Mouse (Mus musculus): ENCODE measurements around the gene Mcemp1. TPM values are rescaled to one million over a fixed set of nuclear protein-coding genes. Genes with fewer than 3 reads are reported as not detected.

The Mcemp1 gene
- total RNA-seq (2015) (240 and 256 TPM in 2 replicates), total RNA-seq (2017) (223 and 233 TPM in 2 replicates)

DNA sequence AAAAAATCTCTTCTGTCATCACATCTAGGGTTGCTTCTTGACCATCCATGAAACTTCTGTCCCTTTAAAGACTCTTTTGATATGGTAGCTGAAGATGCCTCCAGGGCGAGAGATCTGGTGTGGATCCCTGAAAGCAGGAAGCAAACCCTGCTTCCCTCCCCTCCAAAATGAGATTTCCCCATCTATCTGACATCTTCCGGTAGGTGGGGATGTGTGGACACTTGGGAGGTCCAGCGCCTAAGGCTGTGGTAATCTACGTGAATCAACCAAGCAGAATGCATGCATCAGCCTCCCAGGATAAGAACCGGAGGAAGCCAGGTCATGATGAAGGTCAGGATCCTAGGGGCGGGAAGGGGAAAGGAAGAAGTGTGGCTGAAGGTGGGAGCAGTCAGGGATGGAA lies at the start of gene Mcemp1:
TSS of gene Mcemp1 (plus strand) at position 248 of the 400 bp plus-strand sequence.
- peak; percentile 48 for ATAC-seq (ENCODE audit: poor library complexity, severe bottlenecking)

DNA sequence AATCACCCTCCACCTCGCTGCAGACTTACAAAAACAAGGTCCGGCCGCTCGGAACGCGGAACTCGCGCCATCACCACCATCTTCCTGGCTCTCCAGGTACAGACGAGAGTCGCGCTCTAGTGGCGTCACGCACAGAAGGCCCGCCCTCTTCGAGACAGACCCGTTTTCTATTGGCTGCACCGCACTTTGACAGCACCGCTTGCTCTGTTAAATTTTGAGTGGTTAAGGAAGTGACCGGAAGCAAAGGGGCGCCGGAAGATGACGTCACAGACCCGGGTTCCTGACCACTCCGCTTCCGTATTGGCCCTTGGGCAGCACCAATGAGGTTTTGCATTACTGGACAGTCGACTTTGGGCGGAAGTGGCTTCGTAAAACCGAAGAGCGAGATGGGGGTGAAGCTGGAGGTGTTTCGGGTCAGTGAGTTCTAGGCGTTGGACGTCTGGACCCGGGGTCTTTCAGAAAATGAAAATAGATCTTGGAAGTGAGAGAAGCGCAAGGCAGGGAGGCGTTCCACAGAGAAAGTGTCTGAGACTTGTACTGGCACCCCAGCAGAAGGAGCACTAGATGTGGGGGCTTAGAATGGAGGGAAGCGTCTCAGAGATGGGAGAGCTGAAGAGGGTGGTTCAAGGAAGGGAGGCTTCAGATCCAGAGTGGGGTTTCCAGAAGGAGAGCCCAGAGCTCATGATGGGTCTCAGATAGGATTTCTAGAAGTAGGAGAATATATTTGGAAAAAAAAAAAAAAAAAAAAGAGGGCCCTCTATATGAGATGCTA lies 44.2 kb upstream of the Mcemp1 start, which contains the start of the genes Xab2 and Pet100:
TSS of gene Xab2 (minus strand) at position 118 of the 772 bp plus-strand sequence.
TSS of gene Pet100 (plus strand) at position 350 of the 772 bp plus-strand sequence.
- peak; percentile 97 for ATAC-seq (ENCODE audit: poor library complexity, severe bottlenecking)

GRCm38 (mm10) chr8:3622119-3622518 lies 43.4 kb upstream of the Mcemp1 start:
- ATAC-seq (ENCODE audit: poor library complexity, severe bottlenecking), result no peak

GRCm38 (mm10) chr8:3625445-3625844 lies 40.1 kb upstream of the Mcemp1 start, which contains the start of gene Pcp2:
TSS of gene Pcp2 (minus strand) at chr8:3625545.
- no peak for ATAC-seq (ENCODE audit: poor library complexity, severe bottlenecking)

GRCm38 (mm10) chr8:3626971-3627370 lies 38.6 kb upstream of the Mcemp1 start:
- no peak for ATAC-seq (ENCODE audit: poor library complexity, severe bottlenecking)

DNA sequence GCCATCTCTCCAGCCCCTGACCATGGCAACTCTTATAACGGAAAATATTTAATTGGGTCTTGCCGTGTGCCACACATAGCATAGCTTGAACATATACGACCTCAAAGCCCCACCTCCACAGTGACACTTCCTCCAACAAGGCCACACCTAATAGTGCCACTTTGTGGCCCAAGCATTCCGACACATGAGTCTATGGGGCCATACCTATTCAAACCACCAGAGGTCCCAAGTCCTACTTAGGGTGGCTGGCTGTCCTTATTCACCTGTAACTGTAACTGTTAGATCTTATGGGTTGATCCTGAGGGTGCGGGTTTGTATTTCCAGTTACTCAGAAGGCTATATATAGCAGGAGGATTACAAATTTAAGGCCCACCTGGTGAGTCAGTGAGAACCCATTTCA lies 37.5 kb upstream of the Mcemp1 start:
- ATAC-seq (ENCODE audit: poor library complexity, severe bottlenecking), result peak; percentile 60

GRCm38 (mm10) chr8:3630647-3631477 lies 34.7 kb upstream of the Mcemp1 start, which contains the start of gene Stxbp2:
TSS of gene Stxbp2 (plus strand) at chr8:3630955.
- ATAC-seq (ENCODE audit: poor library complexity, severe bottlenecking), result peak; percentile 96

GRCm38 (mm10) chr8:3631478-3631875 lies 34.1 kb upstream of the Mcemp1 start:
- peak; percentile 55 for ATAC-seq (ENCODE audit: poor library complexity, severe bottlenecking)

DNA sequence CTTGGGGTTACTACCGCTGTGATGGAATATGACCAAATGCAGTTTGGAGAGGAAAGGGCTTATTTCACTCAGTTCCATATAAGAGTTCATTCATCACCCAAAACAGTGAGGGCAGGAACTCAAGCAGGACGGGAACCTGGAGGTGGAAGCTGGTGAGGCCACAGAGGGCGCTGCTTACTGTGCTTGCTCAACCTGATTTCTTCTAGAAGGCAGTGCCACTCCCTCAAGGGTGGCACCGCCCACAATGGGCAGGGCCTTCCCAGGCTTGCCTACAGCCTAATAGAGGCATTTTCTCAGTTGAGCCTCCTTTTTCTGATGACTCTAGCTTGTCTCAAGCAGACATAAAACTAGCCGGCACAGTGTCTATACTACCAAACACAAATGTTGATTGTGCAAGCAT lies 19.8 kb upstream of the Mcemp1 start:
- ATAC-seq (ENCODE audit: poor library complexity, severe bottlenecking), result peak; percentile 91

DNA sequence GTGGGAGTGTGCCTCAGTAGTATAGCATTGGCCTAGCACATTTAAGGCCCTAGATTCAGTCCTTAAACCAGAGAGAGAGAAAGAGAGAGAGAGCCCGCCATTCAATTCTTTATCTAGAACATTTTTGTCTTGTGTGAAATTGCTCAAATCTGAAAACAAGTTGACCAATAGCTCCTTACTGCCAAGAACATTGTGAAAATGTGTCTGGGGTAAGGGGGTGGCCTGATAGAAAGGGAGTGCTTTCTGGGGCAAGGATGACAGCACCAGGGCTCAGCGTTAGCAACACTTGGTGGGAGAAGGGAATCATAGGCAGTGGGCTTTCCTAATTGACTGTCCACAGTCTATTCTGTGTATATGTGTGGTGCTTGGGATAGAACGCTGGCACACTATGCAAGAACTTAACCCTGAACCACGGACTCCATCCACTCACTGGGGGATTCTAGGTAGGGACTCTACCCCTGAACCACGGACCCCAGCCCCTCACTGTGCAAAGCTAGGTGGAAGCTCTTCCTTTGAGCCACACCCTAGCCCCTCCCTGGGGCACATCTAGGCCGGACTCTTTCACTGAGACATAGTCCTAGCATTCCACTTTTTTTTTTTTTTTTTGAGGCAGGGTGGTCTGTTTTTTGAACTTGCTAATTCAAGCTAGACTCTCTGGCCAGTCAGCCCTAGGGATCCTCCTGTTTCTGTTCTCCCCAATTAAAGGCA lies 18.6 kb upstream of the Mcemp1 start:
- ATAC-seq (ENCODE audit: poor library complexity, severe bottlenecking), result peak; percentile 4; the same call in 1 of the 2 replicates

DNA sequence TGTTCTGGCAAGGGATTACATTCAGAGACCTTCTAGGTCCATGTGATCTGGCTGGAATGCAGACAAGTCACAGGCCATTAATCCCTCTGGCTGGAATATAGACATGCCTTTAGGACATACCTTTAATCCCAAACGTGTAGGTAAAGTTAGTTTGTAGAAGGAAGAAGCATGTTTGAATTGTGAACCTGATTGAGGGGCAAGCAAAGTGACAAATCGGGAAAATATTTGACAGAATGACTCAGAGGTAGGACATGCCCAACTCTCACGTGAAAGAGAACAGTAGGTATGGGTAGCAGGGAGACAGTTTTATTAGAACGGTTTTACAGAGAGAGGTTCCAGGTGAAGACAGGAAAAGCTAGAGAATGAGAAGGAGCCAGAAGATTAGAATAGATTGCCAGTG lies 18.0 kb upstream of the Mcemp1 start:
- no peak for ATAC-seq (ENCODE audit: poor library complexity, severe bottlenecking)

GRCm38 (mm10) chr8:3648268-3648667 lies 17.3 kb upstream of the Mcemp1 start:
- peak; percentile 62 for ATAC-seq (ENCODE audit: poor library complexity, severe bottlenecking)

- peak; percentile 10 for ATAC-seq (ENCODE audit: poor library complexity, severe bottlenecking)
Measured at GRCm38 (mm10) chr8:3648990-3649389, 16.6 kb upstream of the Mcemp1 start.

DNA sequence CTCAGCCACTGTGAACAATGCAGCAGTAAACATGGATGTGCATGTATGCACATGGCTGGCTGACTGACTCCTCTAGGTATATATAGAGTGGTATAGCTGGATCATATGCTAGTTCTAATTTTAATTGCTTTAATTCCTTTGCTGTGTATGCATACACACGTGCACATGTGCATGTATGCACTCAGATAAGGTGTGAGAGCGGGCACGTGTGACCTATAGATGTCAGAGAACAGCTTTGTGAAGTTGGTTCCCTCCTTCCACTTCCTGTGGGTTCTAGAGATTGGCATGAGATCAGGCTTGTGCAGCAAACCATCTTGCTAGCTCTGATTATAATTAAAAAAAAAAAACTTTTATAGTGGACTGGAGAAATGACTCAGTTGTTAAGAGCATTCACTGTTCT lies 12.7 kb upstream of the Mcemp1 start:
- no peak for ATAC-seq (ENCODE audit: poor library complexity, severe bottlenecking)

- ATAC-seq (ENCODE audit: poor library complexity, severe bottlenecking), result no peak
Measured at GRCm38 (mm10) chr8:3654726-3655508, 10.6 kb upstream of the Mcemp1 start.

- ATAC-seq (ENCODE audit: poor library complexity, severe bottlenecking), result no peak
Measured at GRCm38 (mm10) chr8:3655526-3655925, 10.0 kb upstream of the Mcemp1 start, which contains the start of gene Retn. TSS of gene Retn (plus strand) at chr8:3655770.

DNA sequence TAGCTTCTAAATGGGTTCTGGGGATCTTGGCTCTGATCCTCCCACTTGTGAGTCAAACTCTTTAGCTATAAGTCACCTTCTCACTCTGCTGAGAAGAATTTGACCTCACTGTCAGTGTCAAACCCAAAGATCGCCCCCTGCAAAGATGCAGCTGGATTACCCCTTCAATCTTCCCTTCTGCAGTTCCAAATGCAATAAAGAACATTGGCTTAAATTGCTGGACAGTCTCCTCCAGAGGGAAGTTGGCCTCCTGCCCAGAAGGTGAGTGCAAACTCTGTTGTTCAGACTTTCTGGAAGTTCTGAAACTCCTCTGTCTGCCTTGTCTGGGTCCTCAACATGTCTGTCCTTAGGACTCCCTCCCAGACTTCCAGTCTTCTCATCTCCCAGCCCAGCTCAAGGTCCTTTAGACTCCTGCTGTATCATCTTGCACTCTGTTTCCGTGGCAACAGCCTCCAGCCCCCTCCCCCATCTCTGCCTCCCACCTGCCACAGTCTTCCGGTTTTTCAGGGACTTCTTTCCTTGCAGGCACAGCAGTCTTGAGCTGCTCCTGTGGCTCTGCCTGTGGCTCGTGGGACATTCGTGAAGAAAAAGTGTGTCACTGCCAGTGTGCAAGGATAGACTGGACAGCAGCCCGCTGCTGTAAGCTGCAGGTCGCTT lies 8.7 kb upstream of the Mcemp1 start:
- ATAC-seq (ENCODE audit: poor library complexity, severe bottlenecking), result no peak

DNA sequence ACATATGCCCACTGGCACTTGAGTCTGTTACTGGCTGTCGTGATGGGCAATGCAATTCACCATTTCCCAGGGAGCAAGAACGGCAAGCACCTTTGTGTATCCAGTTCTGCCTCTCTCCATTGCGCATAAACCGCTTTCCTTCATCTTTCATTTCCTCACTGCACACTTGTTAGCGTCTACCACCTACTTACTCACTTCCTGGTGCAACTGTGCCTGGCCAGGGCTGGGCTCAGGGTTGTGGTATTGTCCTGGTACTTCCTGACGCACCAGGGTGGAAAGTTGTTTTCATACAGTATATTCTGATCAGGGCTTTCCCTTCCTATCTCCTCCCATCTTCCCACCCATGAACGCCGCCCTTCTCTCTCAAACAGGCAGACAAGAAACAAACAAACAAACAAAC lies 4.7 kb upstream of the Mcemp1 start:
- ATAC-seq (ENCODE audit: poor library complexity, severe bottlenecking), result peak; percentile 61

- peak; percentile 81 for ATAC-seq (ENCODE audit: poor library complexity, severe bottlenecking)
Measured at GRCm38 (mm10) chr8:3664405-3664804, 1.1 kb upstream of the Mcemp1 start.

All from megakaryocyte, adult 5-6 weeks (primary cell).